Mouse (Mus musculus) heart, postnatal 0 days (tissue): Measurements from ENCODE around the gene Ccdc58.

Experiments used
- CTCF ChIP-seq: IDR thresholded peaks from 2 replicates; pipeline ENCODE4 v1.5.1; 2016; ENCODE audit warnings: antibody characterized with exemption, control low read depth, low read depth
- EP300 ChIP-seq: IDR thresholded peaks from 2 replicates; pipeline ENCODE4 v1.6.1; 2016; ENCODE audit warnings: antibody characterized with exemption, low read depth

DNA sequence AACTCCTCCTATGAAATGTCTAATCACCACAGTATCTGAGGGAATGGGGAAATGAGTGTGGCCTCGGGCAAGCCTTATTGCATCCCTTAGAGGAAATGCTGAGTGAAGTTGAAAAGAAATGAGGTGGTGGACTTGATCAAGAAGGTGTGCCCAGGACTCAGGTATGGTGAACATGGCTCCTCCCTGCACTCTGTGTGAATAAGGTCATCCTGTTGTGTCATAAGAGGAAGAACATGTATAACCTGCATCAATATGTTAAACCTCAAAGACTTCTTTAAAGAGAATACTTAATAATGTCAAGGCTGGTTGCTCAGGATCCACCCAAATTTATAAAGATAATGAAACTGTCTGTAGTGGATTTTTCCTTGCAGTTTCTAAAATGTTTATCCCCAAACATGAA is 59.7 kb downstream of the Ccdc58 start, which contains the start of gene Csta1:
- TF ChIP-seq CTCF: no peak
- no peak for TF ChIP-seq EP300
